Mouse (Mus musculus) layer of hippocampus, adult 18-20 months (tissue): ENCODE results near the gene Ankrd65. TPM values are rescaled to one million over a fixed set of nuclear protein-coding genes. Genes with fewer than 3 reads are reported as not detected.
"Not testable (repeated sequence)": the region's sequence is repeated elsewhere in the genome, so short reads cannot be mapped to it uniquely, and the experiment has no call there.

Source experiments
- DNase-seq, 2 experiments: peaks; one replicate each; pipeline ENCODE4 v3.0.0; 2022; ENCODE audit warnings: low spot score in 2 of 2
- total RNA-seq, 2 experiments: library from RNA; stranded (reverse); gene quantifications; 2 replicates each; pipeline ENCODE4 v1.2.3; 2021

Gene Ankrd65
- total RNA-seq, 2 experiments from 2014 or later, result not detected

DNA sequence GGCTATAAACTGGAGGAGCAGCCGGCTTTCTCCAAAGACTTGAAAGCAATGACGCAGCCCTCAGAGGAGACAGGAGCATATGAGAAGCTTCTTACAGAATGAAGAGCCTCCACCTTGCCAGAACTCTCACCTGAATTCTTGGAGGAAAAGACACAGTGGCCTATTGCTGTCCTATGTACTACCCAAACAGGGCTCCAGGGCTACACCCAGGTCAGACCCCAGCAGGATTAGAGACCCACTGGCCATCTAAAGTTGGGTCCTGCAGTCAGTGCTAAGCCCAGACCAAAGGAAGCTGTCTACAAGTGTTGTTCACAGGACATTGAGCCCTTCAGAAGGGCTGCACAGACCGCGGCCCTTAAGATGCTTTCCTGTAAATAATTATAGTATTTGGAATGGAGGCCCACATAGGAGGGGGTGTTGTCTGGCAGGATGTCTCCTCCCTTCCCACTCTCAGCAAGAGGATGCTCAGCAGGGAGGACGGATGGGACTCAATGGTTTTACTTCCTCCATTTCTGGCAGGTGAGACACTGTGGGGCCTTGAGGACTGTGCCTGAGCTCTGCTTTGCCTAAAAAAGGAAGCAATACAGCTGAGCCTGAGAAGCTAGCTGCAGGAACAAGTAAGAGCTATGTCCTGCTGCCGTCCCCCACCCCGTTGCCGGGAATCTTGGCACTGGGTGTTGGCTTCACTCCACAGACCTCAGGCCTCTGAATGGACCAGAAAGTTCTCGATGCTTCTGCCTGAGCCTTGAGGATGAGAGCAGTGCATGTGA is 15.1 kb upstream of the Ankrd65 start:
- DNase-seq, result no peak

DNA sequence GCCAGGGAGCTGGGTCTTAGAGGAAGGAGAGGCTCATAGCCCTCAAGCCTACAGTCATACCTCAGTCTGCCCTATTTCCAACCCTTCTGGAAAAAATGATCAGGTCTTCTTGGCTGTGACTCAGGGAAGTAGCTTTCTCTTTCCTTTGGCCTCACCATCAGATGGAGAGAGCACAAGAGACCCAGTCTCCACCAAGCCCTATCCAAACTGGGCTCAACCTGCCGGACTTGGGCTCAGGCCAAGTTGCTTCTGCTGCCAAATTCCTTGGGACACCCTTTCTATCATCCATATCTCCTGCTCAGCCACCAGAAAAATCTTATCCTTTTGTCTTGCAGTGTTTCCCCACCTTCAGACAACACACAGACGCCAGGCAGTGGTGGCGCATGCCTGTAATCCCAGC is 14.4 kb upstream of the Ankrd65 start:
- no peak for DNase-seq

DNA sequence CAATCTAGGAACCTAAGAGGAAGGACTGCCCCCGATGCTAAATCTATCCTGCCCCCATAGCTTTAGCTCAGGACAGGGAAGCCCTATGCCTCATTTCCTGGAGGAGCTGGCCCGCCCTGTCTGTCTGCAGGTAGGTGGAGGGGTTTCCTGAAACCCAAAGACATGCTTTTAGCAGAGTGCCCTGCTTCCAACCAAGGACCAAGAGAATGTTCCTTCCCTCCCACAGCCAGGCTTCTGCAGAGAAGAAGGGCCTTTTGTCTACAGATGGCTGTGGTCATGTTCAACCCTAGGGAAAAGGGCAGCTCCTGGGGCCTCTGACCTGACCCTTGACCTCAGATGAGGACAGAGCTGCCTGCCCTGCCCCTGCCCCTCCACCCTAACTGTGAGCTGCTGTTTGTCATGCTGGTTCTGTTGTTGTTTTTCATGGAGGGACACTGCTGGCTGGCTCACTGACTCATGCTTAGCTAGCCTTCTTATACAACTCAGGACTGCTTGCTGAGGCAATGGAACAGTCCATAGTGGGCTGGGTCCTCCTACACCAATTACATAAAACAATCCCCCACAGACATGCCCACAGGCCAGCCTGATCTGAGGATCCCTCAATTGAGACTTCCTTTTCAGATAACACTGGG is 13.4 kb upstream of the Ankrd65 start:
- DNase-seq, result no peak

DNA sequence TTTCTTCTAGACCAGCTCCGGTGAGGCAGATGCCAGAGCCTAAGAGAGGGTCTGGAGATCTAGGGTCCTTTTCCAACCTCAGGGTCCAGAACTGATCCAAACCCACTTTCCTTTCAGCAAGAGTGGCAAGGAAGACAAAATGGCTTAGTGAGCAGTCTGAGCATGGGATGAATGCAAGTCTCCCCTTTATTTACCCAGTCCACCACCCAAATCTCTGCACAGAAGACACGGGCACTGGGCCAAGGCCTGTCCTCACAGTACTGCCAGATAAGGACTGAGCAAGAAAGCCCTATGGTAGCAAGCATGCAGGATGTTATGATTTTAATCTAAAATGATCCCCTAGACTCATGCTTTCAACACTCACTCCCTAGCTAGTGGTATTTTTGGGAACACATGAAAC is 12.4 kb upstream of the Ankrd65 start:
- no peak for DNase-seq

DNA sequence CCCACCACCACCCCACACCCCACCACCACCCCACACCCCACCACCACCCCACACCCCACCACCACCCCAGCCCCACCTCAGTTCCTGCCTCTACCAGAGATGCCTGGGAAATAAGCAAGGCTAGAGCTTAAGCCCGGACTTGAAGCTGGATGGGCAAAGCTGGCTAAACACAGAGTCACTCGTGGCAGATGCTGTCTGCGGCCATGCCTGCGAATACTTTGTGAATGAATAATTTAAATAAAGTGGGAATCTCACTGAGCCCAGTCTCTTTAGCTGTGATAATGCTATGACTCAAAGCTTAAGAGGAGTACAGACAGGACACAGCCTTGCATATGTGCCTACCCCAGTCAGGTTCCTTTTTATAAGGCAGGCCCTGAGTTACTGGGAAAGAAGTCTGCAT is 10.7 kb upstream of the Ankrd65 start:
- no peak for DNase-seq

DNA sequence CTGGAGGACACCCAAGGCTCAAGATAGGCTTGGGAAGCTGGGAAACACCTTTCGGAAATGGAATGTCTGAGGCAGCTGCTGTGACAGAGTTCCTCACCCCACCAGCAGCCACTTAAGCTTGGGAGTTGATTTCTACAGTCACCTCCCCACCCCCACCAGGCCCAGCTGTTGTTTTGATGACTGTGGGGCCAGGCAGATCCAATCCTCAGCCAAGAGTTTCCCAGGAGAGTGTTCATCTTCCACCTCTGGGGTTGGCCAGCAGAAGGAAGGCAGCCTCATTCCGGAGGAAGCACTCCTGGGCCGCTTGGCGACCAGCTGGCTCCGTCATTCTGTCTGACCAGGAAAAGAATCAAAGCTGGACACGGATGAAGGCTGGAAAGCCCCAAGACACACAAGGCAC is 9.3 kb upstream of the Ankrd65 start:
- no peak for DNase-seq

DNA sequence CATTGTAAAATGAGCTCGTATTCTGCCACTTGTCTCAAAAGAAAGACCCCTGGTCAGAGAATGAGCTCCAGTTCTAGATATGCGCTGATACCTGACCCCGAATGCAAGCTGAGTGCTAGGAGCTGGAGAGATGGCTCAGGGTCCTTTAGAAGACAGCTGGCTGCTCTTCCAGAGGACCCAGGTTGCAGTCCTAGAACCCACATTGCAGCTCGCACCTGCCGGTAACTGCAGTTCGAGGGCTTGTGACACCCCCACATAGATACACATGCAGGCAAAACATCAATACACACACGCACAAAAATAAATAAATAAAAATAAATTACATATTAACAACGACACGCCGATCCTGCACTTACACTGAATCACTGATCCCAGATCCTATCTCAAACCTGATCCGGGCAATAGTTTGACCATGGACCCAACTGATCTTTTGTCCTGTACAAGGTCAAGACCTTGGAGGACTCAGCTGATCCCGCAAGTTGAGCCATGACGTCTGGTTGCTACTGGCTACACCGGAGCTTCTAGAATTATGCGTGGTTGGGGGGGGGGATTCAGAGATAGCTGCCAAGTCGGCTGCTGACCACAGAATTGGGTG is 6.7 kb upstream of the Ankrd65 start:
- no peak for DNase-seq

DNA sequence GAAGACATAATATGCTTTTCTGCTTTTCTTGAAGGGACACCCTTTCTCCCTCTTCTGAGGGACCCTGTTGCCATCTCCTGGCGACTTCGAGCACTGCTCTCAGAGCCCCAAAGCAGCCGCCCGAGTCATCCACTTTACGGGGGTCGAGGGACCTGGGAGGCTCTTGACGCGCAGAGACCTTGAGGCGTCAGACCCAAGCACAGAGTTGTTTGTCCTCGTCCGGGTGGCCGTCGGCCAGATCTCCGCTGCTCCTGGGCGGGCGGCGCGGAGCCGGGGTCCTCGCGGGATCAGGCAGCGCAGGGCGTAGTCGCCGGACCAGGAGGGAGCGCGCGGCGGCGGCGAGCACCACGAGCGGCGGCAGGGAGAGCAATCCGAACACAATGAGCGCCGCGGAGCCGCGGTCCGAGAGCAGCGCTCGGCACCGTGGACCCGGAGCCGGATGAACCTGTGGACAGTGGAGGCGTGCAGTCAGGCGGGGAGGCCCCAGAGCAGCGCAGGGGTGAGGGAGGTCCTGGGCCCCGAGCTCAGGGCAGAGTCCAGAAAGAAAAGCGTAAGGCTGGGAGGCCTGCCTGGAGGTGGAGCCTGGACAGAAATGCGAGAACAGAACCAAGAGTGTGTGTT is 6.0 kb upstream of the Ankrd65 start:
- peak; percentile 66 to 83 for DNase-seq

DNA sequence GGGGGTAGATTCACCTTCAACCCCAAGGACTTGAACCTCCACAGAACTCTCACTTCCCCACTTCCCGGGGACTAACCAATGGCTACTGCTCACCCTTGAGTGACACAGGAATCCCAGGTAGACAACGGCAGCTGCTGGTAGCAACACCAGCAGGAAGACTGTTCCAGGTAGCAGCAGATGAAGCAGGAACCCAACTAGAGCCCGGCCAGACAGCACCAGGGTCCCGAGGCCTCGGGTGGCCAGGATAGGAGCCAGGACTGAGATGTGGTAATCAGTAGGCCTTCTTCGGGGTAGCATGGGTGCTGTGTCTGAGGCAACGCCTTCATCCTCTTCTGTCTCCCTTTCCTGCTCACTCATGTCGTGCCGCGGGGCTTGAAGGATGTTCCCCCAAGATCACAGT is 5.0 kb upstream of the Ankrd65 start:
- DNase-seq, result no peak

DNA sequence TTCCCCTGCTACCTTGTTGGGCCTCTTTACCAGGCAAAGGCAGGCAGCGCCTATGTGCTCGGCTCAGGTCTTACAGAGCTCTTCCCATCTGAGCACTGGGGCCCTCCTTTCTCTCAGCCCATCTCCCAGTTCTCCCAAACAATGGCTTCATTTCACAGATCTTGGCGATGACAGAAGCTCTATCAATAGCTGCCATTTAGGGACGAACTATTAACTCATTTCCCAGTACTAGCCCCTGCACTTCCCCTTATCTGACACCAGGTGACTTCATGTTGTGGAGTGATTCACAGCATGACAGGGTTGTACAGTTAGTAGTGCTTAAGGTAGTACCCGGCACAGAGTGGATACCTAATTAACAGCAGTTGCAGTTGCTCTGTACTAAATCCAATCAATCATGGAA is 4.4 kb upstream of the Ankrd65 start, which contains the start of gene Tmem88b:
Gene Tmem88b (minus strand): TSS at position 56 of the 400 bp plus-strand sequence.
- no peak for DNase-seq

DNA sequence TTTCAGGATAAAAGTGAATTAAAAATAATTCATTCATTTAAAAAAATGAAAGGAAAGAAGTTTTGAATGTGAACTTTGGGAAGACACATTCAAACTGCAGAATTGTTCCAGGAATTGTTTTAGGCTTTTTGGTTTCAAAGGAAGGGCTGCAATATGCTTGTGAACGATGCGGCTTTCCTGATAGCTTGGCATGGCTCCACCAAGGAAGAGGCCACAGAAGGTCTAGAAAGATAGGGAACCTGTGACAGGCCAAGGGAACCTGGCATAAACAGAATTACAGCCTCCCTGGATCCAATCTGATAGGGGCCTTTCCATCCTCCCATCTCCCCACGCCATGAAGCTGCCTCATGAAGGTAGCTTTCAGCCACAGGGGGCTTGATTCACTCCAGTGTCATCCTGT is 1.9 kb upstream of the Ankrd65 start:
- DNase-seq, result no peak

DNA sequence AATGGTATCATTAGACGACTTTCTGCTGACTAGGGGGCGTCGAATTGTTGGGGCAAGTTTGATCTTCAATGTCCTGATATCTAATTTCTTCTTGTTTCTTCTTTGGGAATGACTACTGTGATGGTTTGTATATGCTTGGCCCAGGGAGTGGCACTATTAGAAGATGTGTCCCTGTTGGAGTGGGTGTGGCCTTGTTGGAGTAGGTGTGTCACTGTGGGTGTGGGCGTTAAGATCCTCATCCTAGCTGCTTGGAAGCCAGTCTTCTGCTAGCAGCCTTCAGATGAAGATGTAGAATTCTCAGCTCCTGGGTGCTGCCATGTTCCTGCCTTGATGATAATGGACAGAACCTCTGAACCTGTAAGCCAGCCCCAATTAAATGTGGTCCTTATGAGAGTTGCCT is 1.4 kb upstream of the Ankrd65 start:
- not testable (repeated sequence) for DNase-seq

DNA sequence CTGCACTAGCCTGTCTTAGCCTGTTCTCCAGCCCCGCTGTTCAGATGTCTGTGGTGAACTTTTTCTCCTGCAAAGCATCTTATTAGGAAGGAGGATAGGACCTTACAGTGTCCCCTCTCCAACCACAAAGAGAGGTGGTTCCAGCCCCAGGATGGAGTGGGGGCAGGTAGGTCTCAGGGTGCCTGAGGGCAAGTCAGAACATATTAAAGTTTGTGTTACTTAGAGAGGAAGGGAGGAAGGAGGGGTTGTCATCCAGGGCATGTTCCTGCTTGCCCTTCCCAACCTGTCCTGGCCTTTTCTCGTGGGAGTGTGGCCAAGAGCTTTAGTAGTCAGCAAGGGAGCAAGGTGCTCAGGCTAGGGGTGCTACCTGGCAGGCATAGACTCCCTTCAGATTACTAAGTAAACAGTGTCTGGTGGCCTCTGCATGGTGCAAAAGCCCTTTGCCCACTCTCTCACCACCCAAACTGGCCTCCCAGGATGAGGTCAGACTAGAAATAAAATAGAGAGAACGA is 467 bp downstream of the Ankrd65 start:
- no peak for DNase-seq

DNA sequence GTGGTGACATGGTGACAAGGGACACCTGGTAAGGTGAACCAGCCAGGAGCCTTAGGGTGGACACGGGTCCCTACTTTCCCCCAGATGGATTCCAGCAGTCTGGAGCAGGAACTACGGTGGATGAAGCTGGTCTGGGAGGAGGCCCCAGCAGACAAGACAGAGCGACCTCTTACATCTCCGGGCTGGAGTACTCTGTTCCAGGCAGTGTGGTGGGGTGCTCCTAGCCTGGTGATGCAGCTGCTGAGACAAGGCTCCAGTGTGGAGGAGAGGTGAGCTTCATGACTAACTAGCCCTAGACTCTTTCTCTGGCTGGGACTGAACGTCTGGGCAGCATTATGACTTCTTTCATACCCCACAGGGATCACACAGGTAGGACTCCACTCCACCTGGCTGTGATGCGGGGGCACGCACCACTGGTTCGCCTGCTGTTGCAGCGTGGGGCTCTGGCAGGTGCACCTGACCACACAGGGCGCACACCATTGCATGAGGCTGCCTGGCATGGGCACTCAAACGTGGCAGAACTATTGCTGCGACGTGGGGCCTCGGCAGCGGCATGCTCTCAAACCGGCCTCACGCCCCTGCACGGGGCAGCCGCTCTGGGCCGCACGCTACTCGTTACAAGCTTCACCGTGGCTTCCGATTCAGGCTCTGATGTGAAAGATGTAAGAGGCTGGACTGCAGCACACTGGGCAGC is 1.1 kb downstream of the Ankrd65 start:
- no peak for DNase-seq

DNA sequence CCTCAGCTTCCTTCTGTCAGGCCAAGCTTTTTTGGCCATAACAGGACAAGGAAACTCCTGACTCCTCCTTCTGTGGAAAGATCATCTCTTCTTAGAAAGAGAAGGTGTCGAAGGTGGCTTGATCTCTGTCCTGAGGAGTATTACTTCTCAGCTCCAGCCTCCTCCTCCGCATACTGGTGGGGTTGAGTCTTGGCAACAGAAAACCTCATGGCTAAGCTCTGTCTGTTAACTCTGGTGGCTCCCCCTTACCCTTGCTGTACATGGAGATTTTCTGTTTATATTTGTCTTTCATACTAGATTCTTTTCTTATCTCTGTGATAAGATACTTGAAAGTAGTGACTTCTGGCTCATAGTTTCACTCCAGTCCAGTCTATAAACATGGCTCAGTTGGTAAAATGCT is 3.5 kb downstream of the Ankrd65 start:
- no peak for DNase-seq

DNA sequence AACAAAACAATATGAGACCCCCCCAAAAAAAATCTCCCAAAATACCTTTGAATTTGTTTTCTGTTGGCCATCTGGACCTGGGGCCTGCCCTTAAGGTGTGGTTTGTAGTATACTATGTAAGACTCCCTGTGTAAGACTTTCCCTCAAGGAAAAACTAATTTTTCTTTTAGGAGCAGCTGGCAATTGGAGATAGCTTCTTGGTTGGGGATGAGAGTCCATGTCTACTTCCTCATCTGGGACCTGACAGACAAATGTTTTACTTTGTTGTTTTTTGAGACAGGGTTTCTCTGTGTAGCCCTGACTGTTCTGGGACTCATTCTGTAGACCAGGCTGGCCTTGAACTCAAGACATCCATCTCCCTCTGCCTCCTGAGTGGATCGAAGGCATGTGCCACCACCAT is 11.8 kb downstream of the Ankrd65 start:
- DNase-seq, result no peak

DNA sequence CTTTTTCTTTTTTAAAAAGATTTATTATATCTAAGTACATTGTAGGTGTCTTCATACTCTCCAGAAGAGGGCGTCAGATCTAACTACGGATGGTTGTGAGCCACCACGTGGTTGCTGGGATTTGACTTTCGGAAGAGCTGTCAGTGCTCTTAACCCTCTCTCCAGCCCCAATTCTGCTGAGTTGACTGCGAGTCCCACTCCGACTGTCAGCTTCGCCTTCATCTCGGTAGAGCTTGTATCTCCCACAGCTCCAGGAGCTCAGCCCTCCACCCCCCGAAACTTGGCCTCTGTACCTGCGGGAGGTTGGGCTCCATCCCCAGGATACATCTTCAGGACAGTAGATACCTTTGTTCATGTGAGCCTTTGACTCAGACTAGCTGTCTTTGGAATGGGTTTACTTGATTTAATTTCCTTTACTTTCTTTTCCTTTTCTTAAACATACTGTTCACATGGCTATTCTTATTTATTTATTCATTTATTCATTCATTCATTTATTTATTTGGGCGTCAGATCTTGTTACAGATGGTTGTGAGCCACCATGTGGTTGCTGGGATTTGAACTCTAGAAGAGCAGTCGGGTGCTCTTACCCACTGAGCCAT is 12.6 kb downstream of the Ankrd65 start, which contains the start of gene Mrpl20:
Gene Mrpl20 (plus strand): TSS at position 138 of the 599 bp plus-strand sequence.
- no peak for DNase-seq

DNA sequence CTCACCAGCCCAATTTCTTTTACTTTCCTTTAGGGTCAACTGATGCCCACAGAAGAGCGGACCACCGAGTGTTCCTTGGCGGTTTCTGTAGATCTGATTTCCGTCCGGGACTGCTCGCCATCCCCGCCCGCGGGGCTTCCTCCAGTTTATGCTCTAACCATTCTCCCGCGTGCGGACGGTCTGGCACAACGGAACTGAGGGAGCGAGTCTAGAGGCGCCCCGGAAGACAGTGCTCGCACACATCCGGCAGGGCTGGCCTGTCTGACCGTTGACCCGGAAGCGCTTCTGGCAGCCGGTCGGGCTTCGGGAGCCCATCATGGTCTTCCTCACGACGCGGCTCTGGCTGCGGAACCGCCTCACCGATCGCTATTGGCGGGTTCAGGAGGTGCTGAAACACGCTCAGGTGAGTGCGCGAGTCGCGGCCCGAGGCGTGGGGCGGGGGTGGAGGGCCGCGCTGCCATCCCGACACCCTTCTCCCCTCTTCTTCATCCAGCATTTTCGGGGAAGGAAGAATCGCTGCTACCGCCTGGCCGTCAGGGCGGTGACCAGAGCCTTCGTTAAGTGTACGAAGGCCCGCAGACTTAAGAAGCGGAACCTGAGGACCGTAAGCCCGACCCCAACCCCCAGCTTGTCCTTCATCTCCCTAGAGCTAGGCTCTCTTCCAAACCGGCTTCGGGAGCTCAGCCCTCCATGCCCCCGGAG is 13.3 kb downstream of the Ankrd65 start:
- peak; percentile 89 to 96 for DNase-seq

DNA sequence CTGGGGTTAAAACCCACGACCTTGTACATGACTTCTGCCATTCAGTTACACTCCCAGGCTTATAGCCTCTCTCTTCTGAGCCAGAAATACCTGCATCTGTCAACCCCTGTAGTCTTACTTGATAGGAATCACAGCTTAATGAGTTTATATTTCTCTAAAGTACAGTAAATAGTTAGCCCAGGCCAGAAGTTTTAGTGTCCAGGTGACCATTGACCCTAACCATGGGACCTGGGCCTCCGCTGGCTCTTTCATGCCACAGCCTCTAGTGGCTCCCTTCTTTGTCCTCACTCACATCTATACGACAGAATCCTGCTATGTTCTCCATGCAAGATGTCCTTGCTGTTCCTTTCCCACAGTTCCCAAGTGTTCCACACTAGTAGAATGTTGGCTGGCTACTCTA is 17.6 kb downstream of the Ankrd65 start:
- DNase-seq, result no peak
